Mouse (Mus musculus) neural tube, embryonic 14.5 days (tissue): ENCODE results near the gene Iqcd. TPM values are rescaled to one million over a fixed set of nuclear protein-coding genes. Genes with fewer than 3 reads are reported as not detected.
A peak's percentile ranks its signal among the peaks of the same experiment; 100 is the strongest.

Experiments
- ATAC-seq: fragments of 200-750 bp; cut with Nextera tagmentation; 2 replicates; pipeline ENCODE4 v1.8.0; 2017; ENCODE audit warnings: low read depth, mild to moderate bottlenecking, moderate TSS enrichment, moderate library complexity
- H3K27ac ChIP-seq: fragments of 300-500 bp; sonication (generic); 2 replicates; pipeline ENCODE4 v1.5.1; 2014; ENCODE audit warnings: low read depth, mild to moderate bottlenecking, control low read depth, low read length, moderate library complexity, mixed read lengths
- H3K27me3 ChIP-seq: fragments of 300-500 bp; sonication (generic); 2 replicates; pipeline ENCODE4 v1.6.1; 2014; ENCODE audit warnings: low read length; ENCODE audit not compliant: control insufficient read depth, insufficient read depth
- H3K36me3 ChIP-seq: fragments of 300-500 bp; sonication (generic); 2 replicates; pipeline ENCODE4 v1.6.1; 2014; ENCODE audit warnings: low read length, mixed read lengths; ENCODE audit not compliant: control insufficient read depth, insufficient read depth
- H3K4me1 ChIP-seq: fragments of 300-500 bp; sonication (generic); 2 replicates; pipeline ENCODE4 v1.6.1; 2014; ENCODE audit warnings: low read length; ENCODE audit not compliant: control insufficient read depth, insufficient read depth
- H3K4me2 ChIP-seq: fragments of 300-500 bp; sonication (generic); 2 replicates; pipeline ENCODE4 v1.6.1; 2014; ENCODE audit warnings: mild to moderate bottlenecking, low read depth, low read length, control low read depth
- H3K4me3 ChIP-seq: fragments of 300-500 bp; sonication (generic); 2 replicates; pipeline ENCODE4 v1.5.1; 2014; ENCODE audit warnings: low read depth, low read length, control low read depth, mixed read lengths
- H3K9ac ChIP-seq: fragments of 300-500 bp; sonication (generic); replicated peaks from 2 replicates; pipeline ENCODE4 v1.6.1; 2014; ENCODE audit warnings: low read depth, mild to moderate bottlenecking, control low read depth, low read length, mixed read lengths
- H3K9me3 ChIP-seq: fragments of 300-500 bp; sonication (generic); 2 replicates; pipeline ENCODE4 v1.6.1; 2016; ENCODE audit warnings: low read length; ENCODE audit not compliant: control insufficient read depth
- WGBS: fragments of 180-500 bp; shearing (Covaris S2); extraction: QIAGEN DNeasy Blood & Tissue Kit; methylation state at CpG from one replicate; pipeline ENCODE4 v1.1.7; 2014; 5-methylcytosine and 5-hydroxymethylcytosine counted together
- polyA plus RNA-seq: library from polyadenylated mRNA; unstranded; fragments of >200 nt; fragmentation: Nextera tagmentation; extraction: Ambion mirVana; gene quantifications from 2 replicates; pipeline ENCODE4 v1.2.1, GENCODE M21; 2014

Iqcd gene
- polyA plus RNA-seq, 1 experiment from 2014 or later = 1.3 TPM

DNA sequence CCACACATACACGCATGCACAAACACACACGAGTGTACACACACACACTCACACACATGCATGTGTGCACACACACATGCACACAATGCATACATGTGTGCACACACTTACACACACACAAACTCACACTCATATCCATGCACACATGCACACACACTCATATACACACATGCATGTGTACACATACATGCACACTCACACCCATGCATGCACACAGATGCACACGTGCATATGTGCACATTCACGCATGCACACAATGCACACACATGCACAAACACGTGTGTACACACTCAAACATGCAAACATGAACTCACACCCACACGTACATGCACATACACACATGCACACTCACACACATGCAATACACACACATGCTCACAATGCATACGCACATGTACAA is 51.3 kb downstream of the Iqcd start:
- Histone ChIP-seq H3K27ac (no peak overlapping the region), H3K4me2 (no peak overlapping the region), H3K4me3 (no peak overlapping the region), H3K9me3 (no peaks in the 10 kb centered on the region), H3K36me3 (no peaks in the 10 kb centered on the region), H3K27me3 (no peaks in the 10 kb centered on the region), H3K9ac (no peak overlapping the region), H3K4me1 (no peaks in the 10 kb centered on the region)
- ATAC-seq = no peak
- 94% methylated on average over 7 of the region's 7 CpGs for WGBS

DNA sequence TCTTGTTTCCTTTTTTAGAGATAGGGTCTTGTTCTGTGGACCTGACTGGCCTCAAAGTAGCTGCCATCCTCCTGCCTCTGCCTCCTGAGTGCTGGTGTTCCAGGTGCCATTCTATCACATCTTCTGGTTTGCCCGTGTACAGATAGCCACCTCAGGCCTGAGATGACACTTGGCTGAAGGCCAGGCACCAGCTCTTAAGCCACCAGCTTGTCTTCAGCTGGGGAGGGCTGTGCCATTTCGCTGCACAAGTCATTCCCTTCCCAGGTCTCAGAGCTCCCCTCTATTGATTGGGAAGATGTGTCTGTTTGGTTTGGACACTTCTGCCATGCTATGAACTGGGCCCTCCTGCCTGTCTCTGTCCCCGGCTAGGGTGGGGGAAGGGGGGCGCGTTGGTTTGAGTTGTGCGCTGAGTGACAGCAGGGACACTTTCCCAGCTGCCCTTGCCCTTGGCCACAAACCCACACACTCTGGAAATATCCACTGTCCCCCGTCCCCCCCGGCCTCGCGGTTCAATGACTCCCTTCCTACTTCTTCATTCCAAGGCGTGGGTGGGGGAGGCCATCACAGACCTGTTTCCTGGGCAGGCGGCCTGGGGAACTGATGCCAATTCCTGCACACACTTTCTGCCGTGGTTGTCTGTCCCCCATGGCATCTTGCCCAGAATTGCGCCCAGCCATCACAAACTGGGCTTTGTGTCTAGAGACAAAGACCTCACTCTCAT is 54.7 kb downstream of the Iqcd start:
- no peak overlapping the region for H3K4me2 ChIP-seq
- H3K27ac ChIP-seq = no peak overlapping the region
- H3K4me1 ChIP-seq = no peaks in the 10 kb centered on the region
- no peaks in the 10 kb centered on the region for H3K27me3 ChIP-seq
- no peak for ATAC-seq
- no peaks in the 10 kb centered on the region for H3K36me3 ChIP-seq
- H3K9me3 ChIP-seq = no peaks in the 10 kb centered on the region
- no peak overlapping the region for H3K4me3 ChIP-seq
- WGBS = 72% methylated on average over 14 of the region's 14 CpGs
- H3K9ac ChIP-seq = no peak overlapping the region

DNA sequence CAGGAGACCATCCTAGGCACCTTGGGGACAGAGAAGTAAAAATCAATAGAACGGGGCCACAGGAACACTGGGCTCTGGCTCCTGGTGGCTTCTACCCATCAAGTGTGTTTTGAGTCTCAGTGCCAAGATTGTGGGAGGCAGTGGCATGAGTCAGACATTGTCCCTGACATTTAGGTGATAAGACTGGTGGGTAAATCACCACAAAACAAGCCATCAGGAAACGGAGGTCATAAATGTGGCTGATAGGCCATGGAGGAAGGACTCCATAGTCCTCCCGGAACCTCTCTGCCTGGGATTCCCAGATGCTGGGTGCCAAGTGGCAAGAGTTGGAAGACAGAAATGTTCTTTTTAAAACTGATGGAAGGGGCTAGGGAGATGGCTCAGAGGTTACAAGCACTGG is 55.4 kb downstream of the Iqcd start:
- WGBS = 62% methylated on average over 3 of the region's 3 CpGs
- H3K27me3 ChIP-seq = peaks cover 6% of the 10 kb centered on the region
- H3K36me3 ChIP-seq = no peaks in the 10 kb centered on the region
- H3K27ac ChIP-seq = no peak overlapping the region
- H3K4me2 ChIP-seq = no peak overlapping the region
- H3K9me3 ChIP-seq = no peaks in the 10 kb centered on the region
- no peak overlapping the region for H3K4me3 ChIP-seq
- no peak overlapping the region for H3K9ac ChIP-seq
- H3K4me1 ChIP-seq = peaks cover 4% of the 10 kb centered on the region; the same call in 1 of the 2 replicates
- ATAC-seq = no peak

DNA sequence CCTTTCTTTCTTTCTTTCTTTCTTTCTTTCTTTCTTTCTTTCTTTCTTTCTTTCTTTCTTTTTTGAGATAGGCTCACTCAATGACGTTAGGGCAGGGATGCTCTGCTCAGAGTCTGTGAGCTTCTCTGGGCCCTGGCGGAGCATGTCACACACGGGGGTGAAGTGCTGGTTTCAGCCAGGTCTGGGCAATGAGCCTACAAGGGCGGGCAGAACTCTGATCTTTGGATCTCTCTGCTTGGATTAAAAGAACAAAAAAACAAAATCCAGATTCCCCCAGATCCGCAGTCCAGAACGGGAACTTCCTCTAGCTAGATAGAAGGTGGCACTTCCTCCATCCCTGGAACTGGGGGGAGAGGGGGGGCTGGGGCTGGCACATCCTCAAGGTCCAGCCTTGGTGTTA is 57.0 kb downstream of the Iqcd start:
- Histone ChIP-seq H3K27me3 (peaks cover 22% of the 10 kb centered on the region), H3K4me1 (peaks cover 4% of the 10 kb centered on the region; the same call in 1 of the 2 replicates), H3K36me3 (no peaks in the 10 kb centered on the region), H3K4me2 (no peak overlapping the region), H3K9ac (no peak overlapping the region), H3K4me3 (no peak overlapping the region), H3K9me3 (no peaks in the 10 kb centered on the region), H3K27ac (no peak overlapping the region)
- ATAC-seq = no peak
- WGBS = 62% methylated on average over 6 of the region's 6 CpGs

DNA sequence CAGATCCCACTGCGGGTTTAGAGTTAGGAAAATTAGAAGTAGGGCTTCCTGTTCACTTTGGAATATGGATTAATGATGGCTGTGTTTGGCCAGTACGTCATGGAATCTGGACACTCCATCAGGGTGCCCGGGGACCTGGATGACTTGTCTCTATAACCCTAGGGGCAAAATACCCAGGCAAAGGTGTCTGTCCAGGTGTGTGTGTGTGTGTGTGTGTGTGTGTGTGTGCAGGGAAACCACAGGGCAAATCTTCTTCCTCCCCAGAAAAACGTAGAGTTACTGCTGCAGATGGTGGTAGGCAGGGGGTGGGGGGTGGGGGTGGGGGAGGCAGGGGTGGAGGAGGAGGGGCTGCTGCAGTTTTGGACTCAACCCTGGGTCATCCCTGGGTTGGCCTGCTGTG is 58.5 kb downstream of the Iqcd start:
- Histone ChIP-seq H3K9ac (no peak overlapping the region), H3K4me1 (peaks cover 4% of the 10 kb centered on the region; the same call in 1 of the 2 replicates), H3K36me3 (no peaks in the 10 kb centered on the region), H3K4me3 (no peak overlapping the region), H3K27me3 (peaks cover 22% of the 10 kb centered on the region), H3K9me3 (no peaks in the 10 kb centered on the region), H3K4me2 (no peak overlapping the region), H3K27ac (no peak overlapping the region)
- ATAC-seq = no peak
- WGBS = 93% methylated on average over 3 of the region's 4 CpGs

DNA sequence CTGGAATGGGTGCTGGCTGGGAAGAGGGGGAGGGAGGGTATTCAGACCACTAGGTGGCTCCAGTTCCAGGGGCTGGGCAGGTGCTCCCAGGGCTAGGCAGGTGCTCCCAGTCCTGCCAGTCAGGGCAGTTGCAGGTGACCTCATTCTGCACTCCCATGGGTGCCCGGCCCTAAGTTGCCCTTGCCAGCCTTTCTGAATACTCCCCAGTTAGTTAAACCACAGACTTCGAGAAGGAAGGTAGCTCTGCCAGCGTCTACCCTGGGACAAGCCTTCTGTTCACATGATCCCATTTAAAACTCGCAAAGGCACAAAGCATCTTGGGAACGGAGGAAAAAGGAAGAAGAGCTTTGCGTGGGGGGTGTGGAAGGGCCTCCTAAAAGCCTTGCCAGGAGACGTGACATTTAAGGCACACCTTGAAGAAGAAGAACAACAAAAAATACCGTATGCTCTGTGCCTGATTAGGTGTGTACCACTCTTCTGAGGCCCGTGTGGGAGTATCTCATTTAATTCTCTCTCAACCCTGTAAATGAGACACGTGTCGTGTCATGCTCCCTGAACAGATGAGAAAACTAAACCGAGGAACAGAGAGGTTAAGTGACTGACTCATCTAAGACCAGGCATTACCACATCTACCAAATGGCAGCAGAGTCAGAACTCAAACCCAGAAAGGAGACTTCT is 59.1 kb downstream of the Iqcd start:
- H3K27ac ChIP-seq = no peak overlapping the region
- 43% methylated on average over 12 of the region's 12 CpGs for WGBS

DNA sequence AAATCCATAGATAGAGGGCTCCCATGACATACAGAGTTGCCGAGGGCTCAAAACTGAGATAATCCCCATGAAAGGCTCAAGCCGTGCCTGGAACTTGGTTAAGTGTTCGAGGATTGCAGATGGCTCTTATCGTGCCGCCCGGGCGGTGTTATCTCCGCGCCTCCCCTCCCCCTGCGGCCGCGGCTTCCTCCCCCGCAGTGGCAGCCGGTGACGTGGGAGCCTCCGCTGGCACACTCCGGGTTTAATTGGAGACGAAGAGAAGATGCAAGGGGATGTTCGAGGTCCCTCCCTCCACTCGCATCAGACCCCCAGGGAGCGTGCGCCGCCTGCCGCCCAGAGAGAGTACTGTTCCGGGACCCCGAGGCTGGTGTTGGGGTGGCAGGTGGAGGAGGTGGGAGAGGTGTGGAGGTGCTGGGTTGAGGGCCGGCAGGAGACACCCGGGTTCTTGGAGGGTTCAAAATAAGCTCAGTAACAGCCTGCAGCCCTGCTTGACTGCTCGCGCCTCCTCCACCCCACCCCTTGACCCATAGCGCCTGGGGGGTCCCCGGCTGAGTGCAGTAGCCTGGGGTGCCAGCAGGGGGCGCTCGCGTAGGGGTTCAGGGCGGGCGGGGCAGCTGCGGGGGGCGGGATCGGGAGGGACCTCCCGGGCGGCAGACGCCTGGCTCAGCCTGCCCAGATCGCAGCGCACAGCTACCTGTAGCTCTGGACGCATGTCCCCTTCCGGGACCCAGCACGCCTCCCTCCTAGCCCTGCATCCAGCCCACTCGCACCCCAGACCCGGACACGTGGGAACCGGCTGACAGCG is 60.0 kb downstream of the Iqcd start, which contains the start of gene Rasal1:
Rasal1 (plus strand) TSS at position 244 of the 805 bp plus-strand sequence.
- H3K4me2 ChIP-seq = peak within 1 kb of the TSS; percentile 34
- peaks cover 4% of the 10 kb centered on the region; the same call in 1 of the 2 replicates for H3K4me1 ChIP-seq
- H3K9ac ChIP-seq = no peak within 1 kb of the TSS
- no peak within 1 kb of the TSS for H3K4me3 ChIP-seq
- ATAC-seq = peak; percentile 31; the same call in 1 of the 2 replicates
- peaks cover 22% of the 10 kb centered on the region for H3K27me3 ChIP-seq
- no peaks in the 10 kb centered on the region for H3K36me3 ChIP-seq
- H3K9me3 ChIP-seq = no peaks in the 10 kb centered on the region
- 2% methylated on average over 43 of the region's 53 CpGs for WGBS
- H3K27ac ChIP-seq = no peak within 1 kb of the TSS

More for the DNA sequence above, 59.1 kb downstream of the Iqcd start:
- no peaks in the 10 kb centered on the region for H3K9me3 ChIP-seq
- ATAC-seq = no peak
- H3K27me3 ChIP-seq = peaks cover 22% of the 10 kb centered on the region
- H3K4me1 ChIP-seq = peaks cover 4% of the 10 kb centered on the region; the same call in 1 of the 2 replicates
- no peak overlapping the region for H3K9ac ChIP-seq
- H3K4me2 ChIP-seq = no peak overlapping the region
- no peak overlapping the region for H3K4me3 ChIP-seq
- no peaks in the 10 kb centered on the region for H3K36me3 ChIP-seq

DNA sequence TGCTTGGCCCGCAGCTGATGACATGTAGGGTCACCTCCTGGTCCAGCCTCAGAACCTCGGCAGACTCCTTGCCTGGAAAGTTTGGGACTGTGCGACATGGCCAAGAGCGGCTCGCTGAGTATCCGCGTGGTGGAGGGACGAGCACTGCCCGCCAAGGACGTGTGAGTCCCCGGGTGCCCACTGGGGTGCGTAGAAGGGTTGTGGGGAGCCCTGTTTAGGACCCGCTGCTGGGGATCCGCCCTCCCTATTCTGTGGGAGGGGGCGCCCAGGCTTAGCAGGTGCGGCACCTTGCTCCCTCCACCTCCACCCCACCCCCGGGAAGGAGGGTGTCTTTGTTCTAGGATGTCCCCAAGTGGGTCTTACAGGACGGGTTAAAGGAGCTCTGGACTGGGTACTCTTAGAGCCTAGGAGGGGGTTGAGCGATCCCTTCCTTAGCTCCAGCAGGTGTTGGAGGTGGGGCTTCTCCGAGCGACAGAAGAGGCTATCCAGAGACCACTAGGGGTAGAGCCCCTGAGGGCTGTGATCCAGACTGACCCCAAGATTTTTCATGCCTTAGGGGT is 60.6 kb downstream of the Iqcd start:
- Histone ChIP-seq H3K4me3 (no peak overlapping the region), H3K36me3 (no peaks in the 10 kb centered on the region), H3K9ac (no peak overlapping the region), H3K4me1 (peaks cover 4% of the 10 kb centered on the region; the same call in 1 of the 2 replicates), H3K27ac (no peak overlapping the region), H3K4me2 (peak overlapping the region; percentile 34; the same call in 1 of the 2 replicates), H3K27me3 (peaks cover 22% of the 10 kb centered on the region), H3K9me3 (no peaks in the 10 kb centered on the region)
- ATAC-seq = peak; percentile 24; the same call in 1 of the 2 replicates
- WGBS = 3% methylated on average over 21 of the region's 21 CpGs
